Mouse (Mus musculus) skeletal muscle tissue, adult 2 months (tissue): ENCODE data around the gene Ebf1.
"Not testable (repeated sequence)": the region's sequence is repeated elsewhere in the genome, so short reads cannot be mapped to it uniquely, and the experiment has no call there.

ENCODE experiments used
- DNase-seq: peaks from one replicate; pipeline ENCODE4 v3.0.0-alpha.2; 2012; ENCODE audit warnings: low read depth, low spot score

Gene Ebf1

GRCm38 (mm10) chr11:44616788-44617712 is at the start of gene Ebf1:
TSS of gene Ebf1 (plus strand) at chr11:44617317.
- peak; percentile 94 for DNase-seq

DNA sequence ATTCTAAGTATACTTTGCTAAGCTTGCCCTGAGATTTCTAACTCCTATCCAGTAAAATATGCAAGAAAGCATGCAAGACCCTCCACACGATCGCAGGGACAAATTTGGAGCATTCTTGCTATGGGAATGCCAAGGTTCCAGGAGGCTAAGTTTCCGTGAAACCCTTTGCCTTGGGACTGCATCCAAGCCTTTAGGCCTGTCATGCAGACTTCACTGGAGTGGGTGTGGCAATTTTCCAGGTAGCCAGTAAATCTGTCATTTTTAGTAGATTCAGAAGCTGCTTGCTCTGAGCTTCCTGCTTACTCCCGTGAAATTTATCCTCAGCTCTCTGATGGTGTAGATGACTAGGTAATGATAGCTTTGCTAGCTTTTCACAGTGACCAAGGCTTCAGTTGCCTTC is 46.8 kb upstream of the Ebf1 start:
- not testable (repeated sequence) for DNase-seq

- DNase-seq: no peak
Measured at GRCm38 (mm10) chr11:44572781-44573180, 44.3 kb upstream of the Ebf1 start.

DNA sequence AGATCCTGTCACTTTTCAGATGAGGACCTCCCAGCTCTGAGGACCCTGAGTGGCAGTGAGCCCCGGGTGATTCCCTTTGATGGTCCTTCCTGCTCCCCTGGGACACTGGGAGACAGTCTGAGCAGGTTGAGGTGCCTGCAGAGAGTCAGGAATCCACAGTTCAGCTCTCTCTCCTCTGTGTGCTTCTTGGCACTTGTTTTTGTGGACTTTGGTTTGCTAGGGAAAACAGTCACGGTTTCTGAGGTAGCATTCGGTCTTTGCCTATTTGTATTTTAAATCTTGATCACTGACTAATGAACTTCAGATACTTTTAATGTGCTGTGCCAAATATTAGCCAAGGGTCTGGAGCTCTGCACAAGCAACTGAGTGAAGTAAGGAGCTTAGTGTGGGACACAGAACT is 43.7 kb upstream of the Ebf1 start:
- no peak for DNase-seq

DNA sequence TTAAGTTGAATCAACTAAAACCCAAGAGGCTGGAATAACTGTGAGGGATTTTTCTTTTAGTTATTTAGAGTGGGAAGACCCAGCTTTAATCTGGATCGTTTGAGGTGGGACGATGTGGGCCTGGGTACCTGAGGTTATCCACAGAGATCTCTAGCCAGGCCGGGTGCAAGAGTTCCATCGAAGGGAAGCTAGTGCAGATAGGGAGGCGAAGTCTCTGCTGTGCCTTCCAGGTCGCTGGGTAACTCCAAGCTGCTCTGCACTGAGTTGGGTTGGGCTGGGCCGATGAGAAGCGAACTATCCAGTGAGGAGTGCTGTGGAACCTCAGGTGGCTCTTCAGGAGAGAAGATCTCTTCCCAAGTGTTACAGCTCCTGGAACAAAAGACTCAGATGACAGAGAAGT is 42.7 kb upstream of the Ebf1 start:
- DNase-seq: no peak

GRCm38 (mm10) chr11:44574820-44575219 is 42.3 kb upstream of the Ebf1 start:
- DNase-seq: peak; percentile 22

DNA sequence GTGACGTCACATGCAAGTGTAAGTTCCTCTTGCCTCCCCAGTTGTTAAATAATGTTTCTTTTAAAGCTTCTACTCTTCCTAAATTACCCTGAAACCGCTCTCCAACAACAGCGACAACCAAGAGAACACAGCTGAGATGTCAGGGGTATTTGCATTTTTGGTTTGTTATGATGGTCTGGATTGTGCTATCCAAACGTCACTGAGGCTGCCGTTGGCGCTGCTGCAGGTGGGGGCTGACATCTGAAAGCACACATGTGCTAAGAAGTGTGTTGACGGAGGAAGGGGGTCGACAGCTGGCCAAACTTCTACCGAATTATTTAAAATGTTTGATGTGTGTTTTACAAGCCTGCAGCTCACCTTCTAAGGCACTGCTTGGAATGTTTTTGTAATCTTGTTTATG is 39.2 kb upstream of the Ebf1 start:
- DNase-seq: no peak

DNA sequence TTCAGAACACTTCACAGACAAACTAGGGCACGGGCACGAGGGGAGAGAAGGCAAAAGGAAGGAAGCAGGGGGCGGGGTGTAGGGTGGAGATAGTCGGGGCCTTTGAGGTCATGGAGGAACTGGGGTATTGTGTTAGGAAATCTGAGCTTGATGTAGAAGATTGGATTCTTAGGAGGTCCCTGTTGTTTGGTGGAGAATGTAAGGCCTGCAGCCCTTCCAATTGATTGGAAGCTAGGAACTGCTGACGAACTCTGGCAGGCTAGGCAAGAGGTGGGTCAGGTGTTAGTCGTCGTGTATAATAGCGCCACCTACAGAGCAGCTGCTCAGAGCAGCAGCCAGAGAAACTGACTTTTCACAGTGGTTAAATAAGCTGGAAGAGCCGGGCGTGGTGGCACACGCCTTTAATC is 35.8 kb upstream of the Ebf1 start:
- DNase-seq: peak; percentile 41

GRCm38 (mm10) chr11:44586047-44586696 is 30.9 kb upstream of the Ebf1 start:
- DNase-seq: peak; percentile 68

- no peak for DNase-seq
Measured at GRCm38 (mm10) chr11:44593016-44593415, 24.1 kb upstream of the Ebf1 start.

GRCm38 (mm10) chr11:44594768-44595167 is 22.3 kb upstream of the Ebf1 start:
- no peak for DNase-seq

DNA sequence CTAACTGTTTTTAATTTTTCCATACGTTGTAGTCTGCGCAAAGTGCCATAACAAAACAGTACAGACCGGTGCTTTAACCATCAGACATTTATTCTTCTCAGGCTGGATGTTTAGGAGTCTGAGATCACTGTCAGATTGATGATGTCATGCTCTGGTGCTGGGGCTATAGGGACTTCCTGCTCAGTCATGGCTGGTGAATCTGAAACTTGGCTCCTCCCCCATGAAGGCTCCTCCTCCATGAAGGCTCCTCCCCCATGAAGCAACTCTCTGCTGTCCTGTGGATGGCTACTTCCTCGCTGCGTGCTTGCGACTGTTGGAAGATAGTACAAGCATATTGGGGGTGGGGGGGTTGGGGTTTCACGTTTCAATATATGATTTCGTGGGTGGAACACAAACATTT is 10.2 kb upstream of the Ebf1 start:
- no peak for DNase-seq

- no peak for DNase-seq
Measured at GRCm38 (mm10) chr11:44608646-44609045, 8.5 kb upstream of the Ebf1 start.

GRCm38 (mm10) chr11:44610971-44611781 is 5.9 kb upstream of the Ebf1 start:
- peak; percentile 78 for DNase-seq

- no peak for DNase-seq
Measured at GRCm38 (mm10) chr11:44612156-44612555, 5.0 kb upstream of the Ebf1 start.

GRCm38 (mm10) chr11:44612681-44613410 is 4.3 kb upstream of the Ebf1 start:
- DNase-seq: no peak

- DNase-seq: no peak
Measured at GRCm38 (mm10) chr11:44613411-44614180, 3.5 kb upstream of the Ebf1 start.

GRCm38 (mm10) chr11:44616078-44616787 is 884 bp upstream of the Ebf1 start:
- no peak for DNase-seq

GRCm38 (mm10) chr11:44617734-44618586 is 843 bp downstream of the Ebf1 start:
- no peak for DNase-seq
